Mouse (Mus musculus): ENCODE measurements at regions not wholly inside any gene's neighbourhood (a gene's known extent, or its start where the extent isn't known, plus 50 kb on each side); places are given as distances from the start of the nearest gene placed in this dataset.

GRCm38 (mm10) chr4:93551086-93551485 lies 215.8 kb upstream of the Tusc1 start:
- TF ChIP-seq USF2 (IDR thresholded peaks at IDR 0.05; ENCODE audit: borderline replicate concordance in 1 of 2, insufficient read depth in 1 of 2, low read depth in 1 of 2, low read length in 2 of 2) (no peak), CTCF (IDR thresholded peaks at IDR 0.05 in 2 of 3, conservative IDR thresholded peaks at IDR 0.05 in 1 of 3; ENCODE audit: control insufficient read depth in 1 of 3, insufficient read depth in 1 of 3, low read depth in 2 of 3, low read length in 3 of 3, poor library complexity in 1 of 3, severe bottlenecking in 1 of 3) (no peak), ZC3H11A (IDR thresholded peaks at IDR 0.05; ENCODE audit: low read depth, low read length) (no peak), JUND (IDR thresholded peaks at IDR 0.05; ENCODE audit: low read depth, low read length) (no peak), POLR2A (IDR thresholded peaks at IDR 0.05; ENCODE audit: control insufficient read depth in 1 of 2, insufficient read depth in 1 of 2, low read depth in 1 of 2, low read length in 2 of 2, poor library complexity in 1 of 2) (no peak), TAL1 (IDR thresholded peaks at IDR 0.05; ENCODE audit: low read length) (no peak), NELFE (IDR thresholded peaks at IDR 0.05; ENCODE audit: low read depth, low read length) (no peak), SIN3A (IDR thresholded peaks at IDR 0.05; ENCODE audit: low read length) (no peak)
